Mouse (Mus musculus) bone marrow, adult 2 months (tissue): ENCODE measurements around the gene 2410131K14Rik.

Experiments
- CTCF ChIP-seq: fragments of 200-500 bp; IDR thresholded peaks from 2 replicates; pipeline ENCODE4 v1.5.1; 2011; ENCODE audit warnings: low read length, control low read depth; ENCODE audit not compliant: control insufficient read depth, insufficient read depth
- POLR2A ChIP-seq: fragments of 200-500 bp; IDR thresholded peaks from 2 replicates; pipeline ENCODE4 v1.6.1; 2011; ENCODE audit warnings: low read depth, mild to moderate bottlenecking, control low read depth, low read length, borderline replicate concordance; ENCODE audit not compliant: control insufficient read depth

DNA sequence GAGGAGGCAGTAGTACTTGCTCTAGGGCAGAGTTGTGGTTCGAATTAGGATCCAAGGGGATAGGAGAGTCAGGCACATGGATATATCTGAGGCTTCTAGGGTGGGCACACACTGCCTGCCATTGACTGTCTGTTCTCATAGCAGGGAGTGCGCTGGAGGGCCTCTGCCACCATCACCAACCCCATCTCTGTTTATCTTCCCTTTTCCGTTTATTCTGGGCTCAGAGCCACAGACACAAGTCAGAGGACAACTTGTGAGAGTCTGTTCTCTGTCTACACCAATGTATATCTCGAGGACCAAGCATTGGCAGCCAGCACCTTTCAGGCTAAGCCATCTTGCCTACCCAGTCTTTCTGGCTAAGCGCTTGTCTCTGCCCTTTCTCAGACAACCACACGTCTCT, 14.6 kb downstream of the 2410131K14Rik start:
- no peak for TF ChIP-seq CTCF
- no peak for TF ChIP-seq POLR2A
